Mouse (Mus musculus): ENCODE results near the gene Sult2a8. TPM values are rescaled to one million over a fixed set of nuclear protein-coding genes. Genes with fewer than 3 reads are reported as not detected.
"Not testable (repeated sequence)": the region's sequence is repeated elsewhere in the genome, so short reads cannot be mapped to it uniquely, and the experiment has no call there.

Gene Sult2a8
- not detected in 2 replicates for polyA plus RNA-seq (2014; fragmentation: Nextera tagmentation; extraction: Ambion mirVana)

DNA sequence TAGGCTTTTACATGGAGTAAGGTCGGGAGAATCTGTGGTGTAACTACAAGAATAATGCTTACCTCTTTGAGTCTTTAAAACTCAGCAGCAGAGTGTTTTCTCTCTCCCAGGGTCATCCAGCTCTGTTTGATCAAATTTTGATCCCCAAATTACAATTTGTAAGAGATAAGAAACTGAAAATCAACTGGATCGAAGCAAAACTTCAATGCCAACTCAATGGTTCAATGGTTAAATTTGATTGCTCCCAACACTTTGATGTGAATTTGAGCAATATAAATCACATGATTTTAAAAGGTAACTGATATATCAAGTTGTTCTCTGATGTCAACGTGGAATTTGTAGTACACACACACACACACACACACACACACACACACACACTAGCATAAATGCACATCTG, at the start of gene Sult2a8:
Gene Sult2a8 (minus strand): TSS at position 236 of the 400 bp plus-strand sequence.
- H3K4me2 ChIP-seq = no peak within 1 kb of the TSS
- ATAC-seq (ENCODE audit: insufficient read depth) (no peak), DNase-seq (no peak)
- TF ChIP-seq CTCF (IDR thresholded peaks at IDR 0.05; ENCODE audit: low read depth) = no peak
- no peak within 1 kb of the TSS for H3K9ac ChIP-seq
- H3K27me3 ChIP-seq (ENCODE audit: insufficient read depth, low read length) = no peaks in the 10 kb centered on the region
- H3K36me3 ChIP-seq (ENCODE audit: insufficient read depth) = no peaks in the 10 kb centered on the region
- H3K9me3 ChIP-seq (ENCODE audit: low read depth, low read length) = peaks cover 4% of the 10 kb centered on the region; the same call in 1 of the 2 replicates
- H3K4me1 ChIP-seq (ENCODE audit: insufficient read depth) = no peaks in the 10 kb centered on the region
- 53% methylated on average over 3 of the region's 3 CpGs for WGBS
- H3K4me3 ChIP-seq (ENCODE audit: low read depth, low read length) = no peak within 1 kb of the TSS
- no peak within 1 kb of the TSS for H3K27ac ChIP-seq (ENCODE audit: low read depth)

- Histone ChIP-seq H3K4me2 (no peak within 1 kb of the TSS), H3K4me3 (ENCODE audit: low read depth, low read length) (no peak within 1 kb of the TSS), H3K9ac (no peak within 1 kb of the TSS), H3K27me3 (ENCODE audit: insufficient read depth, low read length) (no peaks in the 10 kb centered on the region), H3K4me1 (ENCODE audit: insufficient read depth) (no peaks in the 10 kb centered on the region), H3K27ac (ENCODE audit: low read depth) (no peak within 1 kb of the TSS), H3K9me3 (ENCODE audit: low read depth, low read length) (no peaks in the 10 kb centered on the region), H3K36me3 (ENCODE audit: insufficient read depth) (no peaks in the 10 kb centered on the region)
- no peak for DNase-seq
- WGBS = 84% methylated on average over 4 of the region's 4 CpGs
- ATAC-seq (ENCODE audit: insufficient read depth) = no peak
- TF ChIP-seq CTCF (IDR thresholded peaks at IDR 0.05; ENCODE audit: low read depth) = no peak
These were observed 47.6 kb upstream of the Sult2a8 start, which contains the start of gene Sult2a7 for GRCm38 (mm10) chr7:14494130-14494529. Gene Sult2a7, minus strand, starts transcription at chr7:14494230.

DNA sequence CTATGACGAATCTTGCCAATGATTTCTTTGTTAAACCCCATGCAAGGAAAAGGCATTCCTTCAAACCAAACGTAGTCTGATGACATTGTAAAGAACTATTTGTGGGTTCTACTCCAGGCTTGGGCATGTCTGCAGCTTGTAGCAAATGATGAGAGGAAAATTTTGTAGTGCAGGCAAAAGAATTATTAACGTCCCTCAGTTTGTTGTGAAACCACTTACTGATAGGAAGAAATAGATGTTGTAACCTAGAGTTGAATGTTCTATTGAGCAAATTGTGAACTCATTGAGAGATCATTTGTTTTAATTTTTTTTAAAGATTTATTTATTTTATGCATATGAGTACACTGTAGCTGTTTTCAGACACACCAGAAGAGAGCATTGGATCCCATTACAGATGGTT, 46.3 kb upstream of the Sult2a8 start:
- WGBS = 61% methylated on average over 3 of the region's 3 CpGs
- H3K4me3 ChIP-seq (ENCODE audit: low read depth, low read length) = no peak overlapping the region
- ATAC-seq (ENCODE audit: insufficient read depth) (no peak), DNase-seq (no peak)
- no peak overlapping the region for H3K4me2 ChIP-seq
- no peaks in the 10 kb centered on the region for H3K27me3 ChIP-seq (ENCODE audit: insufficient read depth, low read length)
- H3K4me1 ChIP-seq (ENCODE audit: insufficient read depth) = no peaks in the 10 kb centered on the region
- no peaks in the 10 kb centered on the region for H3K9me3 ChIP-seq (ENCODE audit: low read depth, low read length)
- H3K9ac ChIP-seq = no peak overlapping the region
- no peaks in the 10 kb centered on the region for H3K36me3 ChIP-seq (ENCODE audit: insufficient read depth)
- no peak for TF ChIP-seq CTCF (IDR thresholded peaks at IDR 0.05; ENCODE audit: low read depth)
- H3K27ac ChIP-seq (ENCODE audit: low read depth) = no peak overlapping the region

DNA sequence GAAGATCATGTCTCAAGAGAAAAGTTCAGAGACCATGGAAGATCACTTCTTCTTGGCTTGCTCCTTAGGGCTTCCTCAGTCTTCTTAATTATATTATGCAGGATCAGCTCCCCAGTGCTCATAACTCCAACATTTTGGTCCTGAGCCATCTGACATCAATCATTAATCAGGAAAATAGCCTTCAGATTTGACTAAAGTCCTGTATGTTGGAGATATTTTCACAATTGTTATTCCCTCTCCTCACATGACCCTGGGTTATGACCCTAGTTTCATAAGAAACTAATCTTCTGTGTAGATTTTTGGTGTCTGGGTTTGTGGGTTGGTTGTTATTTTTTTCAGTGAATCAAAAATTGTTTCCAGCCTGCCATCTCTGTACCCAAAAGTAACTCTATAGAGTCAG, 7.0 kb downstream of the Sult2a8 start:
- H3K4me3 ChIP-seq (ENCODE audit: low read depth, low read length) = no peak overlapping the region
- ATAC-seq (ENCODE audit: insufficient read depth) = no peak
- H3K4me2 ChIP-seq = no peak overlapping the region
- no peak overlapping the region for H3K27ac ChIP-seq (ENCODE audit: low read depth)
- DNase-seq = no peak
- no peak for TF ChIP-seq CTCF (IDR thresholded peaks at IDR 0.05; ENCODE audit: low read depth)
- H3K9me3 ChIP-seq (ENCODE audit: low read depth, low read length) = peaks cover 4% of the 10 kb centered on the region; the same call in 1 of the 2 replicates
- H3K4me1 ChIP-seq (ENCODE audit: insufficient read depth) = no peaks in the 10 kb centered on the region
- no peaks in the 10 kb centered on the region for H3K27me3 ChIP-seq (ENCODE audit: insufficient read depth, low read length)
- no peak overlapping the region for H3K9ac ChIP-seq
- H3K36me3 ChIP-seq (ENCODE audit: insufficient read depth) = no peaks in the 10 kb centered on the region

- TF ChIP-seq CTCF (IDR thresholded peaks at IDR 0.05; ENCODE audit: low read depth) = no peak
These were observed 8.1 kb downstream of the Sult2a8 start for GRCm38 (mm10) chr7:14438484-14438883.

DNA sequence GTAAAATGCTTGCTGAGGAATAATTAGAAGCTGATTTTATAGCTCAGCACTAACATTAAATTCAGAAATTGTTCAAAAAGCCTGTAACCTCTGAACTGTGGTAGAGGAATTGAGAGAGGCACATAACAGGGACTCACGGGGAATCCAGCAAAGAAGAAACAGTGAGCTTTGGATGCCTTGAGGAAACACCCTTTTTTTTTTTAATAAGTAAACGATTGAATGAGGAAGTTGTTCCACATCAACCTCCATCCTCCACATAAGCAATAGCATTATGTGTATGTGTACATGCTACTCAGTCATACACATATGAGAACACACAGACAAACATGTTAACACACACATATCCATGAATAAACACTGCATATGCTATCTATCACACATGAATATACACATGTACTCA, 8.5 kb downstream of the Sult2a8 start:
- 86% methylated on average over 2 of the region's 2 CpGs for WGBS
- ATAC-seq (ENCODE audit: insufficient read depth) = no peak
- no peak overlapping the region for H3K27ac ChIP-seq (ENCODE audit: low read depth)
- no peak overlapping the region for H3K4me3 ChIP-seq (ENCODE audit: low read depth, low read length)
- no peak for TF ChIP-seq CTCF (IDR thresholded peaks at IDR 0.05; ENCODE audit: low read depth)
- H3K36me3 ChIP-seq (ENCODE audit: insufficient read depth) = no peaks in the 10 kb centered on the region
- H3K9ac ChIP-seq = no peak overlapping the region
- H3K4me1 ChIP-seq (ENCODE audit: insufficient read depth) = no peaks in the 10 kb centered on the region
- no peak overlapping the region for H3K4me2 ChIP-seq
- no peak for DNase-seq
- H3K27me3 ChIP-seq (ENCODE audit: insufficient read depth, low read length) = no peaks in the 10 kb centered on the region
- peaks cover 4% of the 10 kb centered on the region; the same call in 1 of the 2 replicates for H3K9me3 ChIP-seq (ENCODE audit: low read depth, low read length)

More at GRCm38 (mm10) chr7:14438484-14438883, 8.1 kb downstream of the Sult2a8 start:
- ATAC-seq (ENCODE audit: insufficient read depth) = no peak
- Histone ChIP-seq H3K36me3 (ENCODE audit: insufficient read depth) (no peaks in the 10 kb centered on the region), H3K9ac (no peak overlapping the region), H3K9me3 (ENCODE audit: low read depth, low read length) (peaks cover 4% of the 10 kb centered on the region; the same call in 1 of the 2 replicates), H3K4me2 (no peak overlapping the region), H3K27ac (ENCODE audit: low read depth) (no peak overlapping the region), H3K27me3 (ENCODE audit: insufficient read depth, low read length) (no peaks in the 10 kb centered on the region), H3K4me1 (ENCODE audit: insufficient read depth) (no peaks in the 10 kb centered on the region), H3K4me3 (ENCODE audit: low read depth, low read length) (no peak overlapping the region)
- WGBS = 78% methylated on average over 1 of the region's 1 CpGs
- no peak for DNase-seq

GRCm38 (mm10) chr7:14399363-14399762, 47.2 kb downstream of the Sult2a8 start:
- H3K27ac ChIP-seq (ENCODE audit: low read depth); DNase-seq; H3K36me3 ChIP-seq (ENCODE audit: insufficient read depth); H3K9me3 ChIP-seq (ENCODE audit: low read depth, low read length); H3K4me2 ChIP-seq; ATAC-seq (ENCODE audit: insufficient read depth); H3K9ac ChIP-seq; H3K4me3 ChIP-seq (ENCODE audit: low read depth, low read length); H3K4me1 ChIP-seq (ENCODE audit: insufficient read depth); H3K27me3 ChIP-seq (ENCODE audit: insufficient read depth, low read length): not testable (repeated sequence)

DNA sequence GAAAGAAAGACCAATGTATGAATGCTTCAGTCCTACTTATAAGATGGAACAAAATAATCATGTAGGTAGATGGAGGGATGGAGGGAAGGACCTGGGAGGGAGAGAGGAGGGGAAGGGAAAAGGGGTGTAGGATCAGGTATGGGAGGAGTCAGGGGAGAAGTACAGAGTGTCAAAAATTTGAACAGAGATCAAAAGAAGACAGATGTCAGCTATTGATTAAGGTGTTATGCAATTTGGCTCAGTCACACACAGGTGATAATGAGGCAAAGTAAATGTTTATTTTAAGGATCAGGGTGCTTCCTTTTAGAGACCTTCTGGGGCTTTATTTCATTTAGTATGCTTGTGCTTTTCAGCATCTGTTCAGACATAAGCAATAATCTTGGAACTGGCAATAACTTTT, 50.1 kb downstream of the Sult2a8 start:
- Histone ChIP-seq H3K27ac (ENCODE audit: low read depth) (no peak overlapping the region), H3K4me3 (ENCODE audit: low read depth, low read length) (no peak overlapping the region), H3K9ac (no peak overlapping the region), H3K9me3 (ENCODE audit: low read depth, low read length) (peaks cover 3% of the 10 kb centered on the region; the same call in 1 of the 2 replicates), H3K36me3 (ENCODE audit: insufficient read depth) (no peaks in the 10 kb centered on the region), H3K4me2 (no peak overlapping the region), H3K27me3 (ENCODE audit: insufficient read depth, low read length) (no peaks in the 10 kb centered on the region), H3K4me1 (ENCODE audit: insufficient read depth) (no peaks in the 10 kb centered on the region)
- DNase-seq (no peak), ATAC-seq (ENCODE audit: insufficient read depth) (no peak)
- TF ChIP-seq CTCF (IDR thresholded peaks at IDR 0.05; ENCODE audit: low read depth) = no peak

Other genes with a start within 250 kb of the Sult2a8 start
- not detected in 2 replicates for gene Sult2a6, start 191.9 kb downstream of the Sult2a8 start, polyA plus RNA-seq (2014; fragmentation: Nextera tagmentation; extraction: Ambion mirVana)
- gene Obox8, start 113.2 kb downstream of the Sult2a8 start, polyA plus RNA-seq (2014; fragmentation: Nextera tagmentation; extraction: Ambion mirVana) = not detected in 2 replicates
- not detected in 2 replicates for gene Sult2a7, start 47.5 kb upstream of the Sult2a8 start, polyA plus RNA-seq (2014; fragmentation: Nextera tagmentation; extraction: Ambion mirVana)
- 0.30 and 0.61 TPM in 2 replicates for gene Vmn1r90, start 116.7 kb upstream of the Sult2a8 start, polyA plus RNA-seq (2014; fragmentation: Nextera tagmentation; extraction: Ambion mirVana)
- gene Obox7, start 212.7 kb upstream of the Sult2a8 start, polyA plus RNA-seq (2014; fragmentation: Nextera tagmentation; extraction: Ambion mirVana) = not detected in 2 replicates